Mouse (Mus musculus) liver, embryonic 14.5 days (tissue): ENCODE results near the gene Mmp9.

ENCODE experiments used
- CTCF ChIP-seq: IDR thresholded peaks from 2 replicates; pipeline ENCODE4 v1.5.1; 2016; ENCODE audit warnings: antibody characterized with exemption, low read depth, control low read depth
- EP300 ChIP-seq: IDR thresholded peaks from 2 replicates; pipeline ENCODE4 v1.6.1; 2016; ENCODE audit warnings: antibody characterized with exemption, low read depth

GRCm38 (mm10) chr2:164940140-164940830 is at the start of gene Mmp9:
- no peak for TF ChIP-seq EP300
- TF ChIP-seq CTCF = no peak
